Mouse (Mus musculus) liver, postnatal 0 days (tissue): Measurements from ENCODE around the gene Unc45a.
A peak's percentile ranks its signal among the peaks of the same experiment; 100 is the strongest.

Source experiments
- CTCF ChIP-seq: sonication (generic); IDR thresholded peaks from 2 replicates; pipeline ENCODE4 v1.5.1; 2016; ENCODE audit warnings: antibody characterized with exemption, low read depth
- EP300 ChIP-seq: IDR thresholded peaks from 2 replicates; pipeline ENCODE4 v1.6.1; 2016; ENCODE audit warnings: antibody characterized with exemption, low read depth, mild to moderate bottlenecking

DNA sequence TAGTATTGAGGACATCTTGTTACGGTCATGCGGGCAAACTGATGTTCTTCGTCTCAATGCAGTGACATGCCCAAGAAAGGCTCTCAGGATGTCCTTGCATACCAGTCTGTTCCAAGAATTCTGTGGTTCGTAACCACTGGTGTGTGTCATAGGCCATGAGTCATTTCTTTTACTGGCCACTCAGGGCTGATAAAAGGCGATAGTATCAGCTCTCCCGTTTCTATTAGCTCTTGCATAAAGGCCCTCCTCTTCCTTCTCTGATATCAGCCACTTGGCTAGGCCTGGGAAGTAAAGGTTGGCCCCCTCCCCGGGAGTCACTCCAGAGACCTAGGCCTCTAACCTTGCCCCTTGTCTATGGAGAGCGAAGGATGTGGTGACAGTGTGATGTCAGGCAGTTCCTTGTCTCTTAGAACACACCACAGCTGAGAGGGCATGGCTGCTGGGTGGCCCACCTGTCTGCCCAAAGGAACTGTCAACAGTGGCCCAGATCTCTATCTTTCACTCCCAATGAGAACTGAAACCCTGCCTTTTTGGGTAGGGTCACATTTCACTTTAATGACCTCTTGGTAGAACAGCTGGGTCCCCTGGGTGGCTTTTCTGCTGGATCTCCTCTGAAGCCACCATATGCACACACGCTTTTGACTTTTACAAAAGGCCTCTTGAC lies 34.7 kb upstream of the Unc45a start:
- TF ChIP-seq EP300 (peak; percentile 47; the same call in 1 of the 2 replicates), CTCF (no peak)
